Mouse (Mus musculus) kidney, embryonic 16.5 days (tissue): ENCODE measurements at regions not wholly inside any gene's neighbourhood (a gene's known extent, or its start where the extent isn't known, plus 50 kb on each side); places are given as distances from the start of the nearest gene placed in this dataset.
"Not testable (repeated sequence)": the region's sequence is repeated elsewhere in the genome, so short reads cannot be mapped to it uniquely, and the experiment has no call there.

Experiments
- ATAC-seq: fragments of 200-750 bp; cut with Nextera tagmentation; 2 replicates; pipeline ENCODE4 v1.8.0; 2017; ENCODE audit warnings: moderate TSS enrichment; ENCODE audit not compliant: low FRiP score, low TSS enrichment
- H3K27ac ChIP-seq: fragments of 300-500 bp; sonication (generic); 2 replicates; pipeline ENCODE4 v1.5.1; 2014; ENCODE audit warnings: low read length
- H3K27me3 ChIP-seq: fragments of 300-500 bp; sonication (generic); 2 replicates; pipeline ENCODE4 v1.6.1; 2014; ENCODE audit warnings: low read length, control low read depth, mixed read lengths; ENCODE audit not compliant: insufficient read depth
- H3K36me3 ChIP-seq: fragments of 300-500 bp; sonication (generic); 2 replicates; pipeline ENCODE4 v1.6.1; 2014; ENCODE audit warnings: low read length, control low read depth, mixed read lengths; ENCODE audit not compliant: insufficient read depth
- H3K4me1 ChIP-seq: fragments of 300-500 bp; sonication (generic); 2 replicates; pipeline ENCODE4 v1.6.1; 2014; ENCODE audit warnings: low read length, control low read depth, mixed read lengths; ENCODE audit not compliant: insufficient read depth
- H3K4me2 ChIP-seq: fragments of 300-500 bp; sonication (generic); replicated peaks from 2 replicates; pipeline ENCODE4 v1.6.1; 2014; ENCODE audit warnings: low read depth, low read length
- H3K4me3 ChIP-seq: fragments of 300-500 bp; sonication (generic); 2 replicates; pipeline ENCODE4 v1.5.1; 2014; ENCODE audit warnings: mild to moderate bottlenecking, low read length
- H3K9ac ChIP-seq: fragments of 300-500 bp; sonication (generic); replicated peaks from 2 replicates; pipeline ENCODE4 v1.6.1; 2014; ENCODE audit warnings: low read length
- H3K9me3 ChIP-seq: fragments of 300-500 bp; sonication (generic); 2 replicates; pipeline ENCODE4 v1.6.1; 2016; ENCODE audit warnings: low read length, control low read depth
- WGBS: fragments of 180-500 bp; shearing (Covaris S2); extraction: QIAGEN DNeasy Blood & Tissue Kit; methylation state at CpG from one replicate; pipeline ENCODE4 v1.1.7; 2014; 5-methylcytosine and 5-hydroxymethylcytosine counted together

GRCm38 (mm10) chr1:17545311-17545710, 600.4 kb downstream of the Crisp4 start:
- 85% methylated on average over 1 of the region's 2 CpGs for WGBS
- no peaks in the 10 kb centered on the region for H3K9me3 ChIP-seq
- no peaks in the 10 kb centered on the region for H3K27me3 ChIP-seq
- no peak overlapping the region for H3K4me2 ChIP-seq
- no peaks in the 10 kb centered on the region for H3K4me1 ChIP-seq
- H3K27ac ChIP-seq: no peak overlapping the region
- no peak overlapping the region for H3K9ac ChIP-seq
- H3K4me3 ChIP-seq: no peak overlapping the region
- ATAC-seq: no peak
- H3K36me3 ChIP-seq: no peaks in the 10 kb centered on the region

DNA sequence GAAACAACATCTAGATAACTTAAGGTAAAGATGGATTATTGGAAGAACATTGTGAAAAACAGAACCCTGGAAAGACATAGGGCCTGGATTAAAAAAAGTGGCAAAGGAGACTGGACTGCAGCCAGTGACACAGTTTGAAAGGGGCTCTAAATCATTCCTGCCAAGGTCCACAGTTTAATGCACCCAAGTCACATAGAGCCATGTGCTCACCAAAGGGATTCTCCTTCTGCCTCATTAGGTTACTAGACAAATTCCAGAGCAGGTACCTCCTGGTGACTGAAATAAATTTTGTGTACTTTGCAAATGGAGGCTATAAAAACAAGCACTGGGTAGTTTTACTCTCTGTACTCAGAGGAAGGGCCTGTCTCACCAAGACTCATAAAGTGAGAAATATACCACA, 607.5 kb downstream of the Crisp4 start:
- H3K4me2 ChIP-seq: no peak overlapping the region
- no peaks in the 10 kb centered on the region for H3K4me1 ChIP-seq
- no peaks in the 10 kb centered on the region for H3K9me3 ChIP-seq
- H3K27ac ChIP-seq: no peak overlapping the region
- no peak overlapping the region for H3K4me3 ChIP-seq
- no peaks in the 10 kb centered on the region for H3K27me3 ChIP-seq
- H3K9ac ChIP-seq: no peak overlapping the region
- H3K36me3 ChIP-seq: no peaks in the 10 kb centered on the region
- ATAC-seq: peak; percentile 84

- not testable (repeated sequence) for H3K4me1 ChIP-seq, H3K27ac ChIP-seq, H3K27me3 ChIP-seq, H3K4me3 ChIP-seq, ATAC-seq, H3K9ac ChIP-seq, H3K36me3 ChIP-seq, H3K4me2 ChIP-seq, H3K9me3 ChIP-seq
These were observed 614.4 kb downstream of the Crisp4 start for GRCm38 (mm10) chr1:17531291-17531690.

- WGBS: 85% methylated on average over 2 of the region's 2 CpGs
- Histone ChIP-seq H3K9me3 (no peaks in the 10 kb centered on the region), H3K27ac (no peak overlapping the region), H3K4me2 (no peak overlapping the region), H3K9ac (no peak overlapping the region), H3K4me1 (no peaks in the 10 kb centered on the region), H3K27me3 (no peaks in the 10 kb centered on the region), H3K4me3 (no peak overlapping the region), H3K36me3 (no peaks in the 10 kb centered on the region)
- ATAC-seq: peak; percentile 54; the same call in 1 of the 2 replicates
These were observed 625.6 kb downstream of the Crisp4 start for GRCm38 (mm10) chr1:17520118-17520517.

- Histone ChIP-seq H3K4me3 (no peak overlapping the region), H3K9me3 (no peaks in the 10 kb centered on the region), H3K36me3 (no peaks in the 10 kb centered on the region), H3K27ac (no peak overlapping the region), H3K4me2 (no peak overlapping the region), H3K27me3 (no peaks in the 10 kb centered on the region), H3K9ac (no peak overlapping the region), H3K4me1 (no peaks in the 10 kb centered on the region)
- ATAC-seq: peak; percentile 59; the same call in 1 of the 2 replicates
- 90% methylated on average over 6 of the region's 6 CpGs for whole genome bisulfite sequencing
These were observed 639.3 kb downstream of the Crisp4 start for GRCm38 (mm10) chr1:17506125-17507112.

GRCm38 (mm10) chr1:17493596-17493995, 652.1 kb downstream of the Crisp4 start:
- no peaks in the 10 kb centered on the region for H3K9me3 ChIP-seq
- 77% methylated on average over 3 of the region's 3 CpGs for WGBS
- H3K9ac ChIP-seq: no peak overlapping the region
- H3K36me3 ChIP-seq: no peaks in the 10 kb centered on the region
- ATAC-seq: no peak
- H3K27ac ChIP-seq: no peak overlapping the region
- H3K4me1 ChIP-seq: no peaks in the 10 kb centered on the region
- no peak overlapping the region for H3K4me3 ChIP-seq
- H3K27me3 ChIP-seq: no peaks in the 10 kb centered on the region
- H3K4me2 ChIP-seq: no peak overlapping the region

GRCm38 (mm10) chr1:17489854-17490202, 655.9 kb downstream of the Crisp4 start:
- not testable (repeated sequence) for H3K9ac ChIP-seq, H3K4me3 ChIP-seq, ATAC-seq, H3K36me3 ChIP-seq, H3K27ac ChIP-seq, H3K4me1 ChIP-seq, H3K27me3 ChIP-seq, H3K4me2 ChIP-seq, H3K9me3 ChIP-seq

DNA sequence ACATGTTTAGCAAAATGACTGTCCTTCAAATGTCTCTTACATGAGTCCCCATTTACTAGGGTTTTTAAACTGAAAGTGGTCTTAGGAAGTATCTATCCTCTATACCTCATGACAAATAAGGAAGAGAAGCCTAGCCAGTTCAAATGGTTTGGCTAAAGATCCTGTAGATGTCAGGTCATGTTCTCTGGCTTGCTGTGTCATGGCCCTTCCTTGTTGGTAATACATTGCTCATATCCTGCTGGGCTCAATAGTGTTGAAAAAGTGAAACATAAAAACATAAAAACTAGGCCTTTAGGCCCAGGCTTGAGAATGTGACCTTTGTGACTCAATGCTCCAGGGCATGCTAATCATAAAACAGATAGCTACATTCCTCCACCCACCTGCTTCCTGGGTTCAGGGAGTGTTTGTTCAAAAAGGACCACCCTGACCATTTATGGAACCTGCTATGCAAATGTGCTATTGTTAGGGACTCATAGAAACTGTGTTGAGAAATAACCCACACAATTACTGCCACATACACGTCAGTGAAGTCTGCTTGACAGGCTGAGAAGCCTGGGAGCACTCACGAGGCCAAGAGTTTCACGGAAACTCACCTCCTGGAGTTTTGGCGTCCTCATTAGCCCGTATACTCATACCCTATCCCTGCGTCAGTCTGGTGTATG, 656.4 kb downstream of the Crisp4 start:
- H3K36me3 ChIP-seq, ATAC-seq, H3K27ac ChIP-seq, H3K9me3 ChIP-seq, H3K27me3 ChIP-seq, H3K4me3 ChIP-seq, H3K9ac ChIP-seq, H3K4me2 ChIP-seq, H3K4me1 ChIP-seq: not testable (repeated sequence)
- 78% methylated on average over 6 of the region's 6 CpGs for WGBS

- H3K27me3 ChIP-seq: no peaks in the 10 kb centered on the region
- H3K36me3 ChIP-seq: no peaks in the 10 kb centered on the region
- no peaks in the 10 kb centered on the region for H3K9me3 ChIP-seq
- H3K9ac ChIP-seq: no peak overlapping the region
- peaks cover 10% of the 10 kb centered on the region for H3K4me1 ChIP-seq
- 21% methylated on average over 2 of the region's 2 CpGs for WGBS
- H3K4me2 ChIP-seq: no peak overlapping the region
- peak overlapping the region; percentile 80 for H3K27ac ChIP-seq
- ATAC-seq: peak; percentile 83
- no peak overlapping the region for H3K4me3 ChIP-seq
These were observed 694.4 kb downstream of the Crisp4 start for GRCm38 (mm10) chr1:17451204-17451866.

DNA sequence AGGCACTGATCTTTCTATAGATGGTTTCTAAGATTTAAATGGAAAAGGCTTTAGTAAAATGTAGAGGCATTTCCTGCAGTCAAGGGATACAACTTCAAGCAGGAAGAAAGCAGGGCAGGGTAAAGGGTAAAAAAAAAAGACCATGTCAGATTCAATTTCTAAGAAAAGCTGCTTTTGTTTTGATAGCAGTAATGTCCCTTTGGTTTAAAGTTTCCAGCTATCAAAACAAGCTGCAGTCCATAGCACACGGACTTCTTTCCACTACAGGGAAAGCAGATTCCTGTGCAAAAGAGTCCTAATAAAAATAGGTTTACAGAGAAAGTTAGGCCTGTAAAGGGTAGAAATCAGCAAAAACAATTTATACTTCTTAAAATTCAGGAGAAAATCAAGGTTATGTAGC, 695.0 kb downstream of the Crisp4 start:
- peak; percentile 95 for ATAC-seq
- peaks cover 10% of the 10 kb centered on the region for H3K4me1 ChIP-seq

More for the DNA sequence above, 695.0 kb downstream of the Crisp4 start:
- H3K36me3 ChIP-seq: no peaks in the 10 kb centered on the region
- no peak overlapping the region for H3K4me3 ChIP-seq
- peak overlapping the region; percentile 88 for H3K27ac ChIP-seq
- 0% methylated on average over 1 of the region's 1 CpGs for WGBS
- H3K27me3 ChIP-seq: no peaks in the 10 kb centered on the region
- H3K4me2 ChIP-seq: no peak overlapping the region
- no peak overlapping the region for H3K9ac ChIP-seq
- H3K9me3 ChIP-seq: no peaks in the 10 kb centered on the region
